Mouse (Mus musculus) kidney, postnatal 4 days (tissue): ENCODE results near the gene Farp1.
A peak's percentile ranks its signal among the peaks of the same experiment; 100 is the strongest.

Experiments used
- DNase-seq, 2 experiments: peaks; one replicate each; pipeline ENCODE4 v3.0.0; 2021; ENCODE audit warnings: mixed read lengths in 2 of 2

The Farp1 gene

DNA sequence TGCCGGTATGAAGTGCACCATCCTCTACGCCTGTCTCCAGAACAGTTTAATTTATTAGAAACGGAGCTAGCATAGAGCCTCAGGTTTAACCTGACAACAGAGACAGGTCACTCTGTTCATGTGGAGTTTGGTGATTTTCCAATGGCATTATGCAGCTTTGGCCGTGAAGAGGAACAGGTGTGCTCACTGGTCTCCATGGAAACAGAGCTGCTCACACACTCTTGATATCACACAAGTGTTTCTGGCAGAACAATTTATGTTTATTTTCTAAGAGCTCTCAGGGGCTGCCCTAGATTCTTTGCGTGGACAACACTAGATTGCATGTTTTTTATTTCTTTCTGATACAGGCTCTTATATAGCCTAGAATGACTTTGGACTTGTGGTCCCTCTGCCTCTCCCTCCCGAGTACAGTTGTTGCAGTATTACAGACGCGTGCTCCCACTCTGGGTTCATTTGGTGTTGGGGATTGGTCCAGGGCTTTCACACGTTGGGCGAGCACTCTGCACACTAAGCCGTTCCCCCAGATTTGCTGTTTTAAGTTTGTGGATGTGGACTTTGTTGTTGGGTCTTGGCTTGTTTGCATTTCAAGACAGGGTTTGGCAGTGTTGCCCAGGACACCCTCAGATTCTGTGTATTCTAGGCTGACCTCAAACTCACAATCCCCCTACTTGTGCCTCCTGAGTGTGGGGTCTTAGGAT, 113.2 kb downstream of the Farp1 start:
- DNase-seq = no peak

DNA sequence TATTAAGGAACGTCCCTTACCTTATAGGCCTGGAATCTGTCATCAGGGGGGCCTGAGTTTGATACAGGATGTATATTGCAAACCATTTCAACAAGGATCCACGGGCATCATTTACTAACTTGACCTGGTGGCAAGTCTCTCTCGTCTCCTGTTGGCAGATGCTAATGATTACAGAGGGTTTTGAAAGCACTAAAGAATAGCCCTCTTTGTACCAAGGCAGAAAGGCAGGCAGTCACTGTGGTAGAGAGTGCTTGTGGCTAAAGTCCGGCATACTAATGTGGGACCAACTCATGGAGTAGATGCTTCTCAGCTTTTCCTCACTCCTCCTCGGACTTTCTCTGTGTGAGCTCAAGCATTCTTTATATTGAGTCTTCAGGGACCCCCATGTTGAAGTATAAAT, 115.0 kb downstream of the Farp1 start:
- DNase-seq = no peak

DNA sequence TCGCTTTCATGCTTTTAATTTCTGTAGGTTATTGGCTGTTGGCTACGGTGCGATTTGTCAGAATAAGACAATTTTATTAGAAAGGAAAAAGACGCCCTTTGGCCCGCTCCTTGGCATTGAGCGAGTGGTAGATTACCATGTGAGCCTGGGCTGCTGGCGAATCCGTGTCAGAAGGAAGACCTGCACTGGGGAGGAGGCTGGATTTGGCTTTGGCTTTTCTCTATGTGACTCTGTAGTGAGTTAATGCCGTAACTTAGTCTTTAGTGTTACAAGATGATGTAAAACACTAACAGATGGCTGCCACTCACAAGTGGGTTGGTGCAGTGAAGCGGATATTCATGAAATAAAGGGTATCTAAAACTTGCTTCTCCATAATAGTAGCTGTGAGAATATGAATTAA, 116.8 kb downstream of the Farp1 start:
- no peak for DNase-seq

DNA sequence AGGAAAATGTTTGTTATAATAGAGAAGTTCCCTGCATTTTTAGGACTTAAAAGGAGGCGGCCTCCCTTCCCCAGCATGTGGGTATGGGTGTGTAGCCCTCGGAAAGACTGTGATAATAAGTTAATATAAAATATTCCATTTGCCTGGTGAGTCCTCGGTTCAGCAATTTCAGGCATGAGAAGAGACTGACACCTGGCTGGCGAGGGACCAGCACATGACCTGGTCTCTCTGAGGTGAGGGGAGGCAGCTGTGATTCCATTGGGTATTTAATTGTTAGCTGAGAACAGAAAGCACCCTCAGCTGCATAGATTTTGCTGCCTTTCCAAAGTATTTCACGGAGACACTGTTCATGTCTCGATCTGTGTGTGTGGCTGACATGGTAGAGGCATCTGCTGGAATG, 117.8 kb downstream of the Farp1 start:
- DNase-seq = peak; percentile 53 to 69

DNA sequence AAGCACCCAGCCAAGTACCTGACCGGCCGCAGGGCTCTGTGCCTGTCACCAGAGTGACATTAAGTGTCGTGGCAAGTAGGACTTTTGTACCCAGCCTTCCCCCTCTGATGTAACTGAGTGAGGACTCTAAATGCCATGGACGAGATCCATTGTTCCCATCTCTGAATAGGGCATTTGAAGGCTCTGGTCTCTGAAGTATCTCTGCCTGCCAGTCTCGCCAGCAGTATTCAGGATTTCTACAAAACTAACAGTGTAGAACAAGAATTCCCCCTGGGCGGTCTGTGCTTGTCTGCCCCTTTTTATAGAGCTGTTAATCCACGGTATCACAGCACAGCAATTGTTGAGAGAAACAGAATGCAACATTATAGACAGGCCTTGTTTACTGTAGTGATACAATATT, 118.3 kb downstream of the Farp1 start:
- no peak for DNase-seq

DNA sequence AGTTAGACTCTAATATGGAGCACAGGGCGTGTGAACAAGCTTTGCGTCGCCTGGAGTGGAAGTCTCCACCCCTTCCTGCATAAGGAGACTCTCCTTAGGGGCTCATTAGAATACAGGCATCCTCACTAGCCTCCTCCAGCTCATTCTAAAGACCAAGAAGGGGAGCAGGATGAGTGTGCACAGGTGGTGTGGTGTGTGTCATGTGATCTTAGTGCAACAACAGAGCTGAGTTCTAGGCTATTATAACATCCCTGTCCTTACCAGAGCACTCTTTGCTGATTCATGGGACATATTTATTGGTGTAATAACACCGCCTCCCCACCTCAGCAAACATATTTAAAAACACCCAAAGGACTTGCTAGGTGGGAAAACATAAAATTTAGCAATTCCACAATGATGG, 120.2 kb downstream of the Farp1 start:
- no peak for DNase-seq

DNA sequence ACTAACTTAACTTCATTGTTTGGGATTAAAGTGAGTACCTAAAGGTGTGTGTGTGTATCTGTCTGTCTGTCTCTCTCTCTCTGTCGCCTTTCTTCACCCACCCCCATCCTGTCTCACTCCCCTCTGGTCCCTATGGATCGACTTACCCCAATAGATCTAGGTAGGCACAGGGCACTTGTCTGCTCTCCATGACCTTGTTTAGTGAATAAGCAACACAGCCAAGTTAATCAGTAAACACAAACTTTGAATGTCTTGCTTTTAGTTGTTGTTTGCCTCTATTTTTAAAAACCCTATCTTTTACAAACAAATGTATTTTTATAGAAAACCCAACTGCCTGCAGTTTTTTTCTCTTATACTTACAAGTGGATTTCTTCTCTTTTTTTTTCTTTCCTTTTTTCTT, 123.6 kb downstream of the Farp1 start:
- DNase-seq = no peak

DNA sequence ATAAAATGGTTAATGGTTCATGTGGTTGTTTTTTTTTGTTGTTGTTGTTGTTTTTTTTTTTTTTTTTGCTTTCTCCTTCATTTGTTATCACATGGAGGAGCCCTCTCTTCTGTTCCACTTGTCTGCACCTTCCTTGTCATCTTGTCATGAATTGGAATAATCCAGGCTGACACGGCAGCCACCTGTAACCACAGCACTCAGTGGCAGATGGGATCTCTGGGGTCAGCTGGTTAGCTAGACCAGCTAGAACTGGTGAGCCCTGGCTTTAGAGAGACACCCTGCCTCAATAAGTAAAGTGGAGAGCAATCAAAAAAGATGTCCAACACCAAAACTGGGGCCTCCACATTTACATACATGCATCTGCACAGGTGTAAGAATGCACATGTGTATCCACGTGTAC, 127.8 kb downstream of the Farp1 start:
- DNase-seq = no peak

DNA sequence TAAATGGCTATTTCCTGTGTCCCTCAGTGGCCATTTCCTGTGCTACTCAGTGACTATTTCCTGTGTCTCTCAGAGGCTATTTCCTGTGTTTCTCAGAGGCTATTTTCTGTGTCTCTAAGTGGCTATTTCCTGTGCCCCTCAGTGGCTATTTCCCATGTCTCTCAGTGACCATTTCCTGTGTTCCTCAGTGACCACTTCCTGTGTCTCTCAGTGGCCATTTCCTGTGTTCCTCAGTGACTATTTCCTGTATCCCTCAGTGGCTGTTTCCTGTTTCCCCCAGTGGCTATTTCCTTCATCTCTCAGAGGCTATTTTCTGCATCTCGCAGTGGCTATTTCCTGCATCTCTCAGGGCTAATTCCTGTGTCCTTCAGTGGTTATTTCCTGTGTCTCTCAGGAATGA, 129.9 kb downstream of the Farp1 start:
- DNase-seq = no peak

DNA sequence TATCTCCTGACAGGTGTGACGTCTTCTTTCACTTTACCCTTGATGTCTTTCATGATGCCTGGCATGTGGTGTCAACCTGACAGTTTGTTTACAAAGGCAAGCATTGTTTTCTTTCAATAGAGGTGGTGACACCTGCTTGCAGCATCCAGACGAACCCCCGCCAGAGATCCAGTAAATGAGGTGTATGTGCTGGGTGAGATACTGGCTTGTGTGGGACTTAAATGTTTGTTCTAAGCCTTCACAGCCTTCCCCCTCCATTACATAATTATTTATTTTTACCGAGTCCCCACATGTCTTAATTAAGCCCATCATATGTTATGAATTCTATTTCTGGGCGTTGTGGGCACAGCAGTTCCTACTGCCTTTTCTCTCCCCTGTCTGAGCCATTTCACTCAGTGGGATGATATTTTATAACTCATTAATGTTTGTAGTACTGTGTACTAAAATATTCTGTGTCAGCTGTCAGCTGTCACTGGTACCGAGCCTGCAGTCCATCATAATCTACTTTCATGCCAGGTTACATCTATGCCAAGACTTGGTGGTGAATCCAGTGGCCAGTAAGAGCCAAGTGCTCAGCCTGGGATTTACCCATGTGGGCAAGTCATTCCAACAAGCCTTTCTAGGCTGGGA, 130.5 kb downstream of the Farp1 start:
- no peak for DNase-seq

DNA sequence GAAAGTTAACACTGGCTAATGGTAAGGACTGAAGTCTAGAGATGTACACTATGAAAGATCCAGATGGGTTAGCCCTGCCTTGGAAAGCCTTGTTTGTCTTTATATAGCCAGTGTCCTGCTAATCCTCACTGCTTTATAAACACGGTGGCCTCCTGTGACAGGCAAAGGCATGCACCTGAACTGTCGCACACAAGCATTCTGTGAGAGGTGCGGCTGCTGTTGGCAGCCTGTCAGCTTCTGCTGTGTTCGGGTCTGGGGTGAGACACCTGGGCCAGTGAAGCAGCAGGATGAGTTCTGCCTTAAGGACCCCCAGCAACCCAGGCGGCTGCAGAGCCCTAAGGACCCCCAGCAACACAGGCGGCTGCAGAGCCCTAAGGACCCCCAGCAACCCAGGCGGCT, 131.0 kb downstream of the Farp1 start:
- DNase-seq = no peak

DNA sequence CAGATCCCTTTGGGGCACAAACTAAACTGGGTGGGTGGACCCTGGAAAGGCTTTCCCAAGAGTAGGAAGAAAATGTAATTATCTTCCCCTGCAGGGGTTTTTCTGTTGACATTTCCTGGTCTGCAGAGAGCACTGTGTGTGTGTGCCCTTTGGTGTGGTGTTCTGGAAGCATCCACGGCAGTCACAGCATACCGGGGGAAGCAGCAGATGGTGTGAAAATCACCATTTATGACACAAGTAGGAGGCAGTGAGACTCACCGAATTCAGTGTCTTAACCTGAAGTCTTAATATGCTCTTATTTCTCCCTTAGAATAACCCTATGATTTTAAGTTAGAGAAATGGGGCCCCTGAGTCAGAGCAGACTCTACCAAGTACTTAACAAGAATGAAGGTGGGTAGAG, 133.7 kb downstream of the Farp1 start:
- no peak for DNase-seq

DNA sequence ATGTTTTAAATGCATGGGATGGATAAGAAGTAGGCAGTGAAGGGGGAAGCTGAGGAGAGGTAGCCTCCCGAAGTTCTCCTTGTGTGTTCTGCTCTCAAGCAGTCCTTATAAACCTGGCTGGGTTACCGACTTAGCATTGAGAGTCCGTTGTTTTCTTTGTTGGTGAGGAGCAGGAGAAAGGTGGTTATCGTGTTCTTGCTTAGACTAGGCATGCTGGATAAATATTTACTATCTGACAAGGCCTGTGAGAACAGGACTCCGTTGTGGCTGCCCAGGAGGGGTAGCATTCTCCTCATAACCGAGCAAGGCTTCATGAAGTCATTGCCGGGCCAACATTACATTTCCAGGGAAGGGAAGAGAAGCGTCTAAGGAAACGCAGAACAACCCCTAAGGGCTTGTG, 135.3 kb downstream of the Farp1 start:
- no peak for DNase-seq

DNA sequence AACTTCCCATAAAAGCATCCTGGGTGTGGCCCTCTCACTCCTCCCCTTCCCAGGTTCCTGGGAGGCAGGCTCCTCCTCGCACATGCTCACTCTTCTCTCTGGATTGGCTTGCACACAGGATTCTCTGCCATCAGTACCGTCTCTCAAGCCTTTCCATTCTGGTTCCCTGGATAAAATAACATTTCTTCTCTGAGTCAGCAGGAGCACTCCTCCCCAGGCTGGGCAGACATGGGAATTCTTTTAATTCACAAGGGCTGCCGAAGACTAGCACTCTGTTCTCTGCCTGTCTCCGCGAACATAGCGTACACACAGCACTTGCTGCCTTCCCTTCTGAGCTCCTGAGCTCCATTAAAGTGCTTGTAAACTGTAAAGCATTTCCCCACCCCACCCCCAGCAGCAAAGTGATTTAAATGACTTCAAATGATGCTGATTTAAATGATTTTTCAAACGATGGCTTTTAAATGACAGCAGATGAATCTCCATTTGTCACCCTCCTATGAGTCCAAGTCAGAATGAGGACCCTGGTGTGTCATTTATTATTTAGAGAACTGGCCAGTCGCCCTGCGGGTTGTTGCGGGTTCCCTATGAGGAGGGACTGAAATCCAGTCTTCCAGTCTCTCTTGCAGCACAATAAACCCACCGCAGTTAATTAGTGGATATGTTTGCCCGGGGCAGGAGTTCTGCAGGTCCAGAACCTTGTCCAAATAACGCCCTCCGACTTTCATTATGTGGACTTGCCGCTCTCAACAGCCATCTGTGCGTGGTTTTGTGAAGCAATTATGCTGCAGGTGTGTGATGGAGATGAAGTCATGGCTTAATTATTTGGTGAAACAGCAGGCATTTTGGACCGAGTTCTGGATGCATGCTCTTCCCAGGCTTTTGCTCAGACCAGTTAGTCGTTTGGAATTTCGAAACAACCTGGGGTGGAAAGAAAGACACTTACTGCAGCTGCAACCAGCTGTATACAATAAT, 137.4 kb downstream of the Farp1 start:
- peak; percentile 21 to 39 for DNase-seq

DNA sequence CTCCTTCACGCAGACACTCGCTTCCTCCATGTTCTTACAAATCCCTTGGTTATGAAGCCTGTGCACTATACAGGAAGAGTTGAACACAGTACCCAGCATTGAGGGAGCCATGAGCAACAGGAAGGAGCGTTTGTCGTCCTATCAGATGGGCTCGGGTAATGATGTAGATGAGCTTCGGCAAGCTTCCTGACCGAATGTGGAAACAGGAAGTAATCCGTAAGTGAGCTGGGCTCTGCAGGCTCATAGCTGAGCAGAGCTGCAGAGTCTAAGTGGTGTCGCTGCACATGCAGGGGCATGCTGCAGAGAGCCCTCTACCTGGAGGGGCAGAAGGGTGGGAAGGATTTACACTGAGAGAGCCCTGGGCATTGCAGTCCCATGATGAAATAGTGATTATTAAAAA, 140.4 kb downstream of the Farp1 start:
- no peak for DNase-seq

DNA sequence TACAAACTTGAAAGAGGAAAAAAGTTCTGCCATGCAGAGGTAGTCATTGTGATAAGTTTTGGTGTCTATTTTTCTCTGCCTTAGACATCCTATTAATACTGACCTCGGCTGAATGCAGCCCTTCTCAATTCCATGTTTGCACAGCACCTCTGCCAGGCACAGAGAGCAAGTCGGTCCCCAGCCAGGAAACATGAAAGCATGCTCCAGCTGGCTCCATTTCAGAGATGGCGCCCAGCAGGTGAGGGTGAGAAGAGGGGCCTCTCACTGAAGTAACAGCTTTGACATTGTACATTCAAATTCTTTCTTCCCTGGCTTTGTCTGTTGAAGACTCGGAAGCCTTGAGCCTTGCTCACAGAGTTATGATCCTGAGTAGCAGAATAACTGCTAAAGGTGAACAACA, 140.9 kb downstream of the Farp1 start:
- DNase-seq = peak in 1 of 2 experiments; percentile 28

DNA sequence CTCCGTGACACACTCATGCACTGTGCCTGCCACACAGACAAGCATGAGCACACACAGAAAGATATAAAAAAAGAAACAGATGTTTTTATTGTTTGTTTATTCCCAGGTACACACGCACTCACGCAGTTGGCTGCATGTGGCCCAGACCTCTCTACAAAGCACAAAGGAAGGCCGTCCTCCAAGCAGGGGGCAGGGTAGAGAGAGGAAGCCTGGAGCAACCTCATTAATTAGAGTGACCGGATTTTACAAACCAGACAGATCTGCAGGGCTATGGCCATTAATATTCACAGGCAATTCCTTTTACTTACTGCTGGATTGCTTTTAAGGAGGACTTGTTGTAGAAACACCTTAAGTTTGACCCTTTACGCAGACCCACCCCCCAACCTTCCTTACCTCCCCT, 142.9 kb downstream of the Farp1 start:
- no peak for DNase-seq

DNA sequence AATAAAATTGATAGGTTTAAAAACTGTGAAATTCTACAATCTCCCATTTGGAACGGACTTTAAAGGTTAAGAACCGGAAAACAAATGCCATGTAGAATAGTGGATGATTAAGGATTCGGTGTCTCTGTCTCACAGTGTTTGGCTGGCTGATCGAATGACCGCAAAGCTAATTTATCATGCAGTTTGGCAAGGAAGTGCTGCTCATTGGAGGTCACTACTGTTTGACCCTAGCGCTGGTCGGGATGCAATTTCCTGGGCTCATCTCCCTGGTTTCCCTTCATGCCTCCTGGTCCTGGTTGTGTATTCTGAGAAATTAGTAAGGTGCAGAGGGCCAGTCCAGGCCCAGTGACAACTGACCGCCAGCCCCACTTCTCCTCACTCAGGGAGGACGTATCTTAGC, 145.6 kb downstream of the Farp1 start:
- DNase-seq = no peak

DNA sequence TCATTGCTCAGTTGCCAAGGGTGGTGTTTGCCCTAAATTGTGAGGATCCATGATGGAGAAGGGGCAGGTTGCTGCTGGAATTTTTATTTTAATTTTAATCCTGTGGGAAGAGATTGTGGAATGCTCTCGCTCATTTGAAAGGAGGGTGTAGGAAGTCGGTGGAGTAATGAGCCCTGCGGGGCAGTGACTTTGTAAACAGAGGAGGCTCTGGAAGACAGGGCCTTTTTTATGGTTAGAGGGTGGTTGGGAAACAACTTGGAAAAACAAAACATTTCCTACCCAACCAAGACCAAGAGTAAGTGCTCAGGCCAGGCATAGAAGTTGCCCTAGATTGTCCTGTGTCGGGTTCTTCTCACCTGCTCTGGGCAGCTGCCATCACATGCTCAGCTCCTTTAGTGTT, 146.8 kb downstream of the Farp1 start:
- DNase-seq = no peak

DNA sequence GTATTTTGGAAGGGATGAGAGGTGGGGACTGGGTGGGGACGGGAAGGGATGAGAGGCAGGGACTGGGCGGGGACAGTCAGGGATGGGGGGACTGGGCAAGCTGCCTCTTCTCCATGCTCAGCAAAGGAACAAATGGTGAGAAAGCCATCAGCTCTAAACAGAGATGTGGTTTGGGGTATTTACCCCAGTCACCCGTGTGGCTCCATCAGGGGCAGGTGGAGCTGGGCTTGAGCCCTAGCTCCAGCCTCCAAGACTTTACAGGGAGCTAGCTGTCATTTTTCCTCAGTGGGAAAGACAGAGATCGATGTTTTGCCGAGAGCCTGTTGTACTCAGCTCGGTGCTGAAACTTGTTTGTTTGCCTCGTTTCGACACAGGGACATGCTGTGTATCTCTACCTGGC, 148.0 kb downstream of the Farp1 start:
- no peak for DNase-seq

DNA sequence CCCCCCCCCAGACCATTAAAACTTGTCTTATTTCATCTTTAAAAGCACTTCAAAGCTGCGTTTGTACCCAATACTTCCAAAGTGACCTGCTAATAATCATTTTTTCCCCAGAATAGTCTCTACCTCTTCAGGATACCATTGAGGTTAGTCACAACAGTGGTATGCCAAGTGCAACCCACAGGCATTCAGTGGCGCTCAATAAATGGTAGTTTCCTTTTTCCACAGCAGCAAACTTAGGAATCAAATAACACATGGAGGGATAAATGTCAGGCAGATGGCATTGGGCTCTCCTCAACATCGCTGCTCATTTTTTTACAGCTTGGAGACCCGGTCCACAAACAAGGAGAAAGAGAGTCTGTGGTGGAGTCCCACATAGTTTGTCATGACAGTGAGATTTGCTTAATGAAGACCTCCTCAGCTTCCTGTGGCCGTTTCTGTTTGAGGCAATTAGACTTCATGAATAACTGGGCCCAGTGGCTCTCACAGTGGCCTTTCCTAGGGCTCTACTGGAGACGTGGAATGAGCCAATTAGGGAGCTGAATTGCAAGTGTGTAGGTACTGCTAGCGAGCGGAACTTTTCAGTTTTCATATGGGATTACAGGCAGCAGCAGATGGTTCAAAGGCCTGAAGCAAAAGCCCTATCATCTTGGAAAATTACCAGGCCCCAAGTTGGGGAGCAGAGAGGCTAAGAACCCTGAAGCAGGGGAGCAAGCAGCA, 148.6 kb downstream of the Farp1 start:
- no peak for DNase-seq

DNA sequence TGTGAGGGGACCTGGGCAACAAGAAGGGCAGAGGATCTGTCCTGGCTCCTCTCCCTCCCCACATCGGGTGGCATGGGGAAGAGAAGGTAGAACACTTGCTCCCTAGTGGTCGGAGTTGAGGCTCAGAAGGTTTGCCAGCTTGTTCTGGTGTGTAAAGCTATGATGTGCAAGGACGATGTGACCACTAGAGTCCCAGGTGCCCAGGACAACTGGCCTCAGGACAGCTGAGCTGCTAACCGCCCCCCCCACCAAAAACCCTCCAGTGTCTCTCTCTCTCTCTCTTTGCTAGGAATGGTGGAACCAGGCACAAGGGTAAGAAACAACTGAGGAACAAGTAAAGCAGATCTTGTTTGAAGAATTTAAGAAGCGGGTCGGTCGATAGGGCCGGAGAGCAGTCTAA, 149.4 kb downstream of the Farp1 start:
- no peak for DNase-seq

DNA sequence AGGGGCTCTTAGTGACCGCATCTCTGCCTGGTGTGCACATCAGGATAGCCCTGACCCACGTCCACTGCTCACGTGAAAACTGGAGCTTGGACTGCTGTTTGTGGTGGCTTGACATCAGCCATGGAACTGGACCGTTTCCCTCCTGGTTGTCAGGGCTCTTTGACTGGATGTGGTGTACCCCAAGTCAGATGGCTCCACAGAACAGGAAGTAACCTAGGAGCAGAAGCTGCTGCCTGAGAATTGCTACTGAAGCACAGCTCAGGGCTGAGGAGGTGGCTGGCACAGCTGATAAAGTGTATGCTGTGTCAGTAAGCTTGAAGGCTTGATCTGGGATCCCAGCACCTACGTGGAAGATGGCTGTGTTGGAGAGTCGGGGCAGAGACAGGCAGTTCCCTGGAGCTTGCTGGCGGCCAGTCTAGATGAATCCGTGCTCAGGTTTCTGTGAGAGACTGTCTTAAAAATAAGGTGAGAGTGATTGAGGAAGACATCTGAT, 151.4 kb downstream of the Farp1 start:
- DNase-seq = no peak
